Mouse (Mus musculus): ENCODE data around the gene Hs6st3.
"Not testable (repeated sequence)": the region's sequence is repeated elsewhere in the genome, so short reads cannot be mapped to it uniquely, and the experiment has no call there.

Gene Hs6st3

DNA sequence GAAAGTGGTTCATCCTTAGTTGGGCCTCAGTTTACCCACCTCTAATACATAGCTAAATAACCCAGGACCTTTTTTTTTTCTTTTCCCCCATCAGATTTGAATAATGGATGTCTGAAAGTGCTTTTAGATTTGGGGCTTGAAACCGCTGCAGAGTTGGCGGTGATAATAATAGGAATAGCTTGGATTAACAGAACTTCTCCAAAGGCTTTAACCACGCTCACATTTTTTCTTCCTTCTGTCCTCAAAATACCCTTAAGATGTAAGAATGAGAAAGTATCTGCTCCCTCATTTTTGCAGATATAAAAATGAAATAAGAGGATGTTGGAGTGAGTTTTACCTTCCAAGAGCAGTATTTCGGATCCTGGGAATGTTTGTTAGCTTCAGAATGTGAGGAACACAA, 420.2 kb downstream of the Hs6st3 start:
- Histone ChIP-seq H3K9me3 (ENCODE audit: low read length) (no peaks in the 10 kb centered on the region), H3K4me1 (replicated peaks; ENCODE audit: low read depth, low read length) (no peaks in the 10 kb centered on the region), H3K27me3 (ENCODE audit: insufficient read depth, low read length) (no peaks in the 10 kb centered on the region)

DNA sequence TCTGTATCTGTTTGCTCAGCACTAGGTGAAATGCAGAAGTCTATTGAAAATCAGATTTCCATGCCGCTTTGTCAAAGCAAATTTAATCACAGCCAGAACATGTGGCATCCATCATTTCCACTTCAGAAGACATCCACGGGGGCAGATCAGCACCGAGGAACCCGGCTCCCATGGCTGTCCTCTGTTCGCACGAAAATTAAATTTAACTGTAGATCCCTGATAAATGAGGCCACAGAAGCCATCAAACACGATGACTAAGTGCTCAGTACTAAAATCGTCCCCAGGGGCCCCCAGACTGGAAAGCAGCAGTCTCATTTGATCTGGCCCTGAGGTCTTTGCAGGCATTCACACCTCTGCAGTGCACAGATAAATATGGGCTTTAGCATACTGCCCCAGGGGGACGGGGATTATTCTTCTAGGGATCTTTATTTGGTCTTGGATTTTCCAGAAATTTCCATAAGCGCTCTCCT, 443.9 kb downstream of the Hs6st3 start:
- Histone ChIP-seq H3K36me3 (ENCODE audit: insufficient read depth, low read length) (no peaks in the 10 kb centered on the region), H3K9me3 (ENCODE audit: low read length) (no peaks in the 10 kb centered on the region; the same call in 1 of the 2 replicates), H3K4me3 (replicated peaks; ENCODE audit: low read length) (no peak overlapping the region), H3K4me1 (replicated peaks; ENCODE audit: low read depth, low read length) (no peaks in the 10 kb centered on the region), H3K27me3 (ENCODE audit: insufficient read depth, low read length) (no peaks in the 10 kb centered on the region)
- TF ChIP-seq NANOG (IDR thresholded peaks at IDR 0.05; ENCODE audit: borderline replicate concordance, low read length) (no peak), CTCF (conservative IDR thresholded peaks at IDR 0.05; ENCODE audit: low read length) (no peak), POU5F1 (IDR thresholded peaks at IDR 0.05; ENCODE audit: borderline replicate concordance, low read length) (no peak)

More for the DNA sequence above, 420.2 kb downstream of the Hs6st3 start:
- TF ChIP-seq CTCF (conservative IDR thresholded peaks at IDR 0.05; ENCODE audit: low read length) (no peak), POU5F1 (IDR thresholded peaks at IDR 0.05; ENCODE audit: borderline replicate concordance, low read length) (no peak), NANOG (IDR thresholded peaks at IDR 0.05; ENCODE audit: borderline replicate concordance, low read length) (no peak)
- Histone ChIP-seq H3K36me3 (ENCODE audit: insufficient read depth, low read length) (no peaks in the 10 kb centered on the region), H3K4me3 (replicated peaks; ENCODE audit: low read length) (no peak overlapping the region)

DNA sequence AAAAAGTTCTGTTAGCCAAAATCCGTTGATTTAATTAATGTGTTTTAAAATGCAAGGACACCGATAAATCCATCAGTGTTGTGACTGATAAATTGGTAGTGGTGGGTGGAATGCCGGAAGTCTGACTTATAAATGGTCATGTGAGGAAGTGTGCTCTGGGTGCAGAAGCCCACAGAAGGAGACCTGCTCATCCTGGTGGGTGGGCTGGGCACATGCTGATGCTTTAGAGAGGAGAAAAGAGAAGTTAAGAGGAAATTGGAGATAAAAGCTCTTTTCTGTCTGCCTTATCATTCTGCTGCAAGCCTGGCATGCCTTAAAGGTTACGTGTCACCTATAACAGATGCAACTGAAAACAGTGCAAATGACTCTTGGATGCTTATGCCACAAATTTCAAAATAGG, 446.9 kb downstream of the Hs6st3 start:
- TF ChIP-seq POU5F1 (IDR thresholded peaks at IDR 0.05; ENCODE audit: borderline replicate concordance, low read length): no peak
- no peak for TF ChIP-seq CTCF (conservative IDR thresholded peaks at IDR 0.05; ENCODE audit: low read length)
- no peak for TF ChIP-seq NANOG (IDR thresholded peaks at IDR 0.05; ENCODE audit: borderline replicate concordance, low read length)
- H3K9me3 ChIP-seq (ENCODE audit: low read length): peaks cover 5% of the 10 kb centered on the region
- H3K4me1 ChIP-seq (replicated peaks; ENCODE audit: low read depth, low read length): no peaks in the 10 kb centered on the region
- H3K4me3 ChIP-seq (replicated peaks; ENCODE audit: low read length): no peak overlapping the region
- H3K36me3 ChIP-seq (ENCODE audit: insufficient read depth, low read length): no peaks in the 10 kb centered on the region
- H3K27me3 ChIP-seq (ENCODE audit: insufficient read depth, low read length): no peaks in the 10 kb centered on the region

DNA sequence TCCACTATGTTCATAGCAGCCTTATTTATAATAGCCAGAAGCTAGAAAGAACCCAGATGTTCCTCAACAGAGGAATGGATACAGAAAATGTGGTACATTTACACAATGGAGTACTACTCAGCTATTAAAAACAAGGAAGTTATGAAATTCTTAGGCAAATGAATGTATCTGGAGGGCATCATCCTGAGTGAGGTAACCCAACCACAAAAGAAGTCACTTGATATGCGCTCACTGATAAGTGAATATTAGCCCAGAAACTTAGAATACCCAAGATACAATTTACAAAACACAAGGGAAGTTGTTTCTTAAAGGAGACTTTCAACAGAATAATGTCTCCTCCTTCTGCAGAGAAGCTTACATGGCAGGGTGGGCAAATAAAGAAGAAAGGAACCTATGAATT, 449.2 kb downstream of the Hs6st3 start:
- H3K27me3 ChIP-seq (ENCODE audit: insufficient read depth, low read length); H3K4me3 ChIP-seq (replicated peaks; ENCODE audit: low read length); H3K36me3 ChIP-seq (ENCODE audit: insufficient read depth, low read length); H3K4me1 ChIP-seq (replicated peaks; ENCODE audit: low read depth, low read length): not testable (repeated sequence)
- peaks cover 25% of the 10 kb centered on the region for H3K9me3 ChIP-seq (ENCODE audit: low read length)

DNA sequence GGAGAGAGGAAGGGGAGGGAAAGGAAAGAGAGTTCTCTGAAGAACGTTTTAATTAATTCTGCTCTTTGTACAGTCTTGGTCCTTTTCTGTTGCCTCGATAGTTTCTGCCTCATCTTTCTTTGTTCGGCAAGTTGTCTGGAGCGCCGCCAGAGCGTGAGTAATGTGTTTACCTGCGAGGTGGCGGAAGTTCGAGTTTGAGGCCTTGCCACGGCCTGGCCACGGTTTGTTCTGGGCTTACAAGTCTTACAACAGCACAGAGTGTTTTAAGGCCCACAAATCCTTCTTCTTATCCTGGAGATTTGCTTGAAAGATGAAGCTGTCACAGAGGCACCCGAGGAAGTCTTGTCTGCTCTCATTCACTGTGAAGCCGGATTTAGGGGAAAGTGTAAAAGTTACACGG, 466.2 kb downstream of the Hs6st3 start:
- H3K4me1 ChIP-seq (replicated peaks; ENCODE audit: low read depth, low read length): no peaks in the 10 kb centered on the region
- H3K36me3 ChIP-seq (ENCODE audit: insufficient read depth, low read length): no peaks in the 10 kb centered on the region
- H3K27me3 ChIP-seq (ENCODE audit: insufficient read depth, low read length): no peaks in the 10 kb centered on the region
- no peaks in the 10 kb centered on the region for H3K9me3 ChIP-seq (ENCODE audit: low read length)
- no peak overlapping the region for H3K4me3 ChIP-seq (replicated peaks; ENCODE audit: low read length)
- no peak for TF ChIP-seq POU5F1 (IDR thresholded peaks at IDR 0.05; ENCODE audit: borderline replicate concordance, low read length)
- TF ChIP-seq CTCF (conservative IDR thresholded peaks at IDR 0.05; ENCODE audit: low read length): no peak
- no peak for TF ChIP-seq NANOG (IDR thresholded peaks at IDR 0.05; ENCODE audit: borderline replicate concordance, low read length)

DNA sequence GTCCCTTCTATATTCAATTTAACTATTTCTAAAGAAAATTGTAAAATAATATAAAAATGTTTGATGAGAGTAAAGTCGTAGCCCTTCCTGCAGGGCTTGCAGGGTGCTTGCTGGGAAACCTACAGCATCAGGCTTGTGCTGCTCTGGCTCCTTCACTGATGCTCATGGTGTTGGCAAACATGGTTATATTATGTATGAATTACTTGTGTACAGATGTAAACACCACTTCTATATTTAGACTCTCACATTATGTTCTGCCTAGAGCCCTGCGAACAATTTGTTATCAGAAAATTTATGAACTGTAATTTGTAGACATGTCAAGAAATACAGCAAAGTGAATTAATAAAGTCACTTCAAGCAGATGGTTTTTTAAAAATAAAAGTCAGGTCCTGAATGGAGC, 474.7 kb downstream of the Hs6st3 start:
- Histone ChIP-seq H3K4me3 (replicated peaks; ENCODE audit: low read length) (no peak overlapping the region), H3K9me3 (ENCODE audit: low read length) (peaks cover 3% of the 10 kb centered on the region; the same call in 1 of the 2 replicates), H3K4me1 (replicated peaks; ENCODE audit: low read depth, low read length) (no peaks in the 10 kb centered on the region), H3K36me3 (ENCODE audit: insufficient read depth, low read length) (no peaks in the 10 kb centered on the region), H3K27me3 (ENCODE audit: insufficient read depth, low read length) (no peaks in the 10 kb centered on the region)
- TF ChIP-seq CTCF (conservative IDR thresholded peaks at IDR 0.05; ENCODE audit: low read length) (no peak), NANOG (IDR thresholded peaks at IDR 0.05; ENCODE audit: borderline replicate concordance, low read length) (no peak), POU5F1 (IDR thresholded peaks at IDR 0.05; ENCODE audit: borderline replicate concordance, low read length) (no peak)

DNA sequence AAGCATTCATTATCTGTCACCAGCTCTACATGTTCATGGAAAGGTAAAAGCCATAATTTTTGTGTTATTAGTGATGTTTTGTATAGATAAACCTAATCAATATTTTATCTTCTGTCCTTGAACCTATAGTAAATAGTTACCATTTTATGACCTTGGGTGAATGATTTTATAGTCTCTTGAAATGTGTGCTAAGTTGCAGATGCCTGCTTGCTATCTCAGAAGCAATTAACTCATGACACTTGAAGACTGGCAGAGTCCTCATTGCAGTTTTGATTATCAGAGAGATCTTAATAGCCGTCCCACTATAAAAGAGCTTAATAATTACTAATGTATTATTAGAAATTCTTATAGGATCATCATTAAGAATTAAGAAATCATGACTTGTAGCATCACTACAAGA, 491.0 kb downstream of the Hs6st3 start:
- Histone ChIP-seq H3K36me3 (ENCODE audit: insufficient read depth, low read length) (no peaks in the 10 kb centered on the region), H3K4me1 (replicated peaks; ENCODE audit: low read depth, low read length) (no peaks in the 10 kb centered on the region), H3K4me3 (replicated peaks; ENCODE audit: low read length) (no peak overlapping the region), H3K27me3 (ENCODE audit: insufficient read depth, low read length) (no peaks in the 10 kb centered on the region), H3K9me3 (ENCODE audit: low read length) (no peaks in the 10 kb centered on the region)
- TF ChIP-seq POU5F1 (IDR thresholded peaks at IDR 0.05; ENCODE audit: borderline replicate concordance, low read length) (no peak), NANOG (IDR thresholded peaks at IDR 0.05; ENCODE audit: borderline replicate concordance, low read length) (no peak), CTCF (conservative IDR thresholded peaks at IDR 0.05; ENCODE audit: low read length) (no peak)

DNA sequence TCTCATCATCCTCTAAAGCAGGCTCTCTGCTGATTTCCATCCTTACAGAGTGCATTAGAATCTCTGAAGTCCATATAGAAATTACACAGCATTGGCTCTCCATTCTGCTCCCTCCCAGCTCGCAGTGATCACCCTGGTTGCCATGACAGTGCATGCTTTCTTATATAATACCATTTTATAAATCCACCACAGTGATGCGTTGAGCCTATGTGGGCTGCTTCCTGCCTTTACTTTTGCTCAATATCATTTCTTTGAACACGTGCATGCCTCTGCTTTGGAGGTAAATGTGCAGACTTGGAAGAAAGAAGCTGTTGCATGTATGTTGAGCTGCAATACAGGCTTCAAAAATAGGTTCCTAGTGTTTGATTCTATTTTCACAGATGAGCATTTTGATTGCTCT, 494.9 kb downstream of the Hs6st3 start:
- Histone ChIP-seq H3K4me3 (replicated peaks; ENCODE audit: low read length) (no peak overlapping the region), H3K9me3 (ENCODE audit: low read length) (no peaks in the 10 kb centered on the region), H3K4me1 (replicated peaks; ENCODE audit: low read depth, low read length) (no peaks in the 10 kb centered on the region), H3K27me3 (ENCODE audit: insufficient read depth, low read length) (no peaks in the 10 kb centered on the region), H3K36me3 (ENCODE audit: insufficient read depth, low read length) (no peaks in the 10 kb centered on the region)
- TF ChIP-seq POU5F1 (IDR thresholded peaks at IDR 0.05; ENCODE audit: borderline replicate concordance, low read length) (no peak), CTCF (conservative IDR thresholded peaks at IDR 0.05; ENCODE audit: low read length) (no peak), NANOG (IDR thresholded peaks at IDR 0.05; ENCODE audit: borderline replicate concordance, low read length) (no peak)

DNA sequence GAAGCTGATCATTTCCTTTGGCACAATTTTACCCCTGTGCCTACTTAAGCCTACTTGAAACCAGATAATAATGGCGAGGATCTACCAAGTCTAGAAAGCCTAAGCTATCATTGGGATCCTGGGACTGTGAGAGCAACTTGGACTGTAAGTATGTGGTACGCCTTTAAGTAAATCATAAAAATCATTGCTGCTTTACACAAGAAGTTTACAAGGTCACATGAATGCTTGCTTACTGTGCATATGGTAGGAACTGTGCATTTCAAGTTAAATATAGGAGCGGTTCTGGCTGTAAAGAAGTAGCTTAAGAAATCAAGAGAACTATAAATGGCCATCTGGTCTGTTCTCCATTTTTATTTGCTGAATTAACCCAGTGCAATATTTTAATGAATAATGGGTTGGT, 495.5 kb downstream of the Hs6st3 start:
- H3K36me3 ChIP-seq (ENCODE audit: insufficient read depth, low read length): no peaks in the 10 kb centered on the region
- no peak for TF ChIP-seq NANOG (IDR thresholded peaks at IDR 0.05; ENCODE audit: borderline replicate concordance, low read length)
- no peak for TF ChIP-seq POU5F1 (IDR thresholded peaks at IDR 0.05; ENCODE audit: borderline replicate concordance, low read length)
- TF ChIP-seq CTCF (conservative IDR thresholded peaks at IDR 0.05; ENCODE audit: low read length): no peak
- no peak overlapping the region for H3K4me3 ChIP-seq (replicated peaks; ENCODE audit: low read length)
- H3K4me1 ChIP-seq (replicated peaks; ENCODE audit: low read depth, low read length): no peaks in the 10 kb centered on the region
- H3K27me3 ChIP-seq (ENCODE audit: insufficient read depth, low read length): no peaks in the 10 kb centered on the region
- no peaks in the 10 kb centered on the region for H3K9me3 ChIP-seq (ENCODE audit: low read length)
